Mouse (Mus musculus) hindbrain, embryonic 16.5 days (tissue): Measurements from ENCODE around the gene Dupd1. TPM values are rescaled to one million over a fixed set of nuclear protein-coding genes. Genes with fewer than 3 reads are reported as not detected.

Experiments
- ATAC-seq: fragments of 200-750 bp; cut with Nextera tagmentation; 2 replicates; pipeline ENCODE4 v1.8.0; 2017; ENCODE audit warnings: moderate TSS enrichment, moderate library complexity
- H3K27ac ChIP-seq: fragments of 300-500 bp; sonication (generic); 2 replicates; pipeline ENCODE4 v1.5.1; 2014; ENCODE audit warnings: low read depth, mild to moderate bottlenecking, control low read depth, low read length, moderate library complexity
- H3K27me3 ChIP-seq: fragments of 300-500 bp; sonication (generic); replicated peaks from 2 replicates; pipeline ENCODE4 v1.6.1; 2014; ENCODE audit warnings: low read length; ENCODE audit not compliant: control insufficient read depth, insufficient read depth
- H3K36me3 ChIP-seq: fragments of 300-500 bp; sonication (generic); 2 replicates; pipeline ENCODE4 v1.6.1; 2014; ENCODE audit warnings: mild to moderate bottlenecking, low read length, moderate library complexity, mixed read lengths; ENCODE audit not compliant: control insufficient read depth, insufficient read depth
- H3K4me1 ChIP-seq: fragments of 300-500 bp; sonication (generic); 2 replicates; pipeline ENCODE4 v1.6.1; 2014; ENCODE audit warnings: low read depth, low read length; ENCODE audit not compliant: control insufficient read depth, insufficient read depth
- H3K4me2 ChIP-seq: fragments of 300-500 bp; sonication (generic); 2 replicates; pipeline ENCODE4 v1.6.1; 2014; ENCODE audit warnings: mild to moderate bottlenecking, low read length, control low read depth, moderate library complexity
- H3K4me3 ChIP-seq: fragments of 300-500 bp; sonication (generic); 2 replicates; pipeline ENCODE4 v1.5.1; 2014; ENCODE audit warnings: mild to moderate bottlenecking, low read length, control low read depth, moderate library complexity
- H3K9ac ChIP-seq: fragments of 300-500 bp; sonication (generic); 2 replicates; pipeline ENCODE4 v1.6.1; 2014; ENCODE audit warnings: low read depth, mild to moderate bottlenecking, control low read depth, low read length, moderate library complexity
- H3K9me3 ChIP-seq: fragments of 300-500 bp; sonication (generic); 2 replicates; pipeline ENCODE4 v1.6.1; 2014; ENCODE audit warnings: mild to moderate bottlenecking, low read length, moderate library complexity; ENCODE audit not compliant: control insufficient read depth
- WGBS: fragments of 180-500 bp; shearing (Covaris S2); extraction: QIAGEN DNeasy Blood & Tissue Kit; methylation state at CpG from one replicate; pipeline ENCODE4 v1.1.7; 2014; 5-methylcytosine and 5-hydroxymethylcytosine counted together
- polyA plus RNA-seq: library from polyadenylated mRNA; unstranded; fragments of >200 nt; fragmentation: Nextera tagmentation; extraction: Ambion mirVana; gene quantifications from 2 replicates; pipeline ENCODE4 v1.2.1, GENCODE M21; 2015

The Dupd1 gene
- polyA plus RNA-seq, 1 experiment from 2014 or later, result not detected

DNA sequence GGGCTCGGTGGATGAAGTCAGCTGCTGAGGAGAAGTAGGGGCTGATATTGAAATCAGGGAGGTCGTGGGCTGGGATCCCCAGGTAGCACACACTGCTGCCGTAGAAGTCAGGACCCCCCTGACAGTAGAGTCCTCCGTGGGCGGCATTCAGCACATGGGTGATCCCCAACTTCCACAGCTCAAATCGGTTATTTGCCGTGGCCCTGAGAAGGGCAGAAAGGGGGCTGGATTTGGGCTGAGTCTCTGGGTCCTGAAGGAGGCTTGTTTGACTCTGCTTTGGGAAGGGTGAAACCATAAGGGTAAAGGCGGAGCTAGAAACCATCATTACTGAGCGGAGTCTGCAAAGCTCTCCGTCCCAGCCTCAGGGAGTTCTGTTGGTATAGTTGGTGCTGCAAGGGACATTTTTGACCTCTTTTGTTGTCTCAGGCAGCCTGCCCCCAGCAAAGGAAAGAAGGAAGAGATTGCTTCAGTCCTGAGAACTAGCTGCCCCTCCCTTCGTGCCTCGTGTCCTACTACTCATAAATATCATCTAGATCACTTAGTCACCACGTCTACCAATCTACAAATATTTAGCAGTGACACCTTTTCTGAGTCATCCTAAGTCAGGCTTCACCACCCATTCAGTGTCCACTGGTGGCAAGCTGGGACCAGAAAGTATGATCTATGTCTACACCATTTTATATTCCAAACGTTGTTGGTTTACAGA lies 33.2 kb upstream of the Dupd1 start:
- H3K4me3 ChIP-seq, result no peak overlapping the region
- 80% methylated on average over 14 of the region's 14 CpGs for WGBS
- H3K9ac ChIP-seq, result no peak overlapping the region
- no peak for ATAC-seq
- H3K27me3 ChIP-seq, result no peaks in the 10 kb centered on the region
- H3K27ac ChIP-seq, result no peak overlapping the region
- no peaks in the 10 kb centered on the region for H3K9me3 ChIP-seq
- H3K4me1 ChIP-seq, result peaks cover 13% of the 10 kb centered on the region
- H3K4me2 ChIP-seq, result no peak overlapping the region
- no peaks in the 10 kb centered on the region for H3K36me3 ChIP-seq

DNA sequence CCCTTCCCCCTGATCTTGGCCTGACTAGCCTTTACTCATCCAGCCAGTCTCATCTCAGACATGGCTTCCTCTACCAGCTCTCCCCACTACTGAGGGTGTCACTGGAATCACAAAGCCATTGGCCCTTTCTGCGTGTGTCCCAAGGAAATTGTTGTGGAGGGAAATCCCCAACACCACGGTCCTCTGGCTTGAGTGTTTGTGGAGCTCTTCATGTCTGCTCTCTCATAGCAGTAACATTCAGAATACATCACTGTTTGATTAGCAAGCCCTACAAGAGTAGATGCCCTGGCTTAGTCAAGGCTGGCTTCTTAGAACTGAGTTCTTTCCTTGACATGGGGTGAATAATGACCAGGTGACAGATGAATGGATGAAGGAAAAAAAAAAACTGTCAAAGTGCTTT lies 32.5 kb upstream of the Dupd1 start:
- H3K27me3 ChIP-seq, result no peaks in the 10 kb centered on the region; the same call in 1 of the 2 replicates
- no peak overlapping the region for H3K9ac ChIP-seq
- no peaks in the 10 kb centered on the region for H3K9me3 ChIP-seq
- H3K36me3 ChIP-seq, result no peaks in the 10 kb centered on the region
- peaks cover 6% of the 10 kb centered on the region for H3K4me1 ChIP-seq
- no peak overlapping the region for H3K27ac ChIP-seq
- H3K4me2 ChIP-seq, result no peak overlapping the region
- 90% methylated on average over 2 of the region's 2 CpGs for WGBS
- no peak for ATAC-seq
- H3K4me3 ChIP-seq, result no peak overlapping the region

DNA sequence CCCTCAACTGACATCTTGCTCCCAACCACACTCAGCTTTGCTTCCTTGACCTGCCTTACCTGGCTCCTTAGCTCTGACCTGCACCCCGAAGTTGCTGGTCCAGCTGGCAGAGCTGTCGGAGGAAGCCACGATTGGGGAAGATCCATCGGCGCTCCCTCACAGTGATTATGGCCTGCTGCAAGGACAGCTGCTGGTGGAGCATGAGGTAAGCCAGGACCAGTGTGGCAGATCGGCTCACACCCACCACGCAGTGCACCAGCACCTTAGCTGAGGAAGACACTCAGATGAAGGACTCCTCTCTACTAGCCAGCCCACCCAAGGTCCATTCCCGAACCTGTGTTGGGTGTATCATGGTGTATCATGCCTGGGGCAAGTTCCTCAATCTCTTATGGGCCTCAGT lies 31.9 kb upstream of the Dupd1 start:
- ATAC-seq, result no peak
- WGBS, result 88% methylated on average over 8 of the region's 8 CpGs

DNA sequence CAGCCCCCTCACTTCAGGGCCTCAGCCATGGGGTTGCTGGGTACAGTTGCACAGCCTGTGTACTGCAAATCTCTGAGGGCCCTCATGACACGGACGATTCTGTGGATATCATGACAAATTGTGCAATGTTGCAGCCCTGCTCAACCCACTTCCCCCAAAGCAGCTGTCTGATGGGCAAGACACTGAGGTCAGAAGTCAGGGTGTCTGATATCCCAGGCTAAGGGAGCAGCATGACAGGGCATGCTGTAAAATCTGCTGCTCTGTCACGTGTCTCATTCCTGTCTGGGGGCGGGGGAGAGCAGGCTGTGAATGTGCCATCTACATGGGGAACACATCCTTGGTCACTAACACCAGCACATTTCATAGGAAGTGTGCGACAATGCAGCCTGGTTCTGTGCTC lies 30.8 kb upstream of the Dupd1 start:
- no peaks in the 10 kb centered on the region; the same call in 1 of the 2 replicates for H3K27me3 ChIP-seq
- no peaks in the 10 kb centered on the region for H3K9me3 ChIP-seq
- no peaks in the 10 kb centered on the region for H3K36me3 ChIP-seq
- H3K9ac ChIP-seq, result no peak overlapping the region
- H3K4me2 ChIP-seq, result no peak overlapping the region
- WGBS, result 88% methylated on average over 5 of the region's 5 CpGs
- H3K27ac ChIP-seq, result no peak overlapping the region
- no peak overlapping the region for H3K4me3 ChIP-seq
- ATAC-seq, result no peak
- H3K4me1 ChIP-seq, result 0 out of 2 replicates have a peak, but pooled peaks cover 2% of the 10 kb centered on the region

More for the DNA sequence above, 31.9 kb upstream of the Dupd1 start:
- H3K4me1 ChIP-seq, result 0 out of 2 replicates have a peak, but pooled peaks cover 3% of the 10 kb centered on the region
- no peak overlapping the region for H3K27ac ChIP-seq
- no peaks in the 10 kb centered on the region for H3K36me3 ChIP-seq
- H3K27me3 ChIP-seq, result no peaks in the 10 kb centered on the region; the same call in 1 of the 2 replicates
- no peak overlapping the region for H3K4me2 ChIP-seq
- H3K9ac ChIP-seq, result no peak overlapping the region
- no peak overlapping the region for H3K4me3 ChIP-seq
- no peaks in the 10 kb centered on the region for H3K9me3 ChIP-seq

DNA sequence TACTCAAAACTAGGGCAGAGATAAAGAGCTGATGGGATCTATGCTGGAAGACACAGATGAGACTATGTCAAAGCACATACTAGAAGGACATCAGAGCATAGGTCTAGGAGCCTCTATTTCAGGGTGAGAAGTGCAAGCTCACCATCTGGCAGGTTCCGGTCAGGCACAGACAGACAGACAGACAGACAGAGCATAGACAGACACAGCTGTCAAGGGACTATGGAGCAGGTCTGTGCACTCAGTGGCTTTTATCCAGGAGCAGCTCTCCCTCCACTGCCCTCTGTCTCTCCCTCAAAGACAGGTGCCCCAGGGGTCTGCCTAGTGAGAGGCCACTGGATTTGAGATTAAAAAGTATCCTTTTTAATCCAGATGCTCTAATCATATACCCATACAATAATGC lies 29.8 kb upstream of the Dupd1 start:
- Histone ChIP-seq H3K9ac (no peak overlapping the region), H3K27ac (no peak overlapping the region), H3K4me3 (no peak overlapping the region), H3K4me2 (no peak overlapping the region), H3K36me3 (no peaks in the 10 kb centered on the region), H3K9me3 (no peaks in the 10 kb centered on the region), H3K4me1 (no peaks in the 10 kb centered on the region), H3K27me3 (no peaks in the 10 kb centered on the region; the same call in 1 of the 2 replicates)
- 95% methylated on average over 1 of the region's 1 CpGs for WGBS
- ATAC-seq, result no peak

DNA sequence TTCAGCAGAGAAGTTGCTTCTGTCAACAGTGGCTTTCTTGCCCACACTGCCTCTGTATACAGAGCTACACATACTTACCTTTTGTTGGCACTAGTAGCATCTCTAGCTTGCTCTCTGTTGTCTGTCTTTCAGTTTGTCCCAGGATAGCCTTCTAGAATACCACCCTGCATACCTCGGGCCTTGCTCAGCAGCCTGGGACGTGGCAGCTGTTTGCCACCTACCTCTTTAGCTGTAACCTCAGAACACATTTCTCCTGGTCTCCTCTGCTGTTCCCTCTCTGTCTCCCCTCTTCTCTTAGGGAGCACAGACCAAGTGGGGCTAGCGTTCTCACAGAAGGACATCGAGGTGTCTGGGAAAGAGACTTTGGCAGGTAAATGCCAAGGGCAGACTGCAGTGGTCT lies 28.1 kb upstream of the Dupd1 start:
- H3K4me3 ChIP-seq, result no peak overlapping the region

DNA sequence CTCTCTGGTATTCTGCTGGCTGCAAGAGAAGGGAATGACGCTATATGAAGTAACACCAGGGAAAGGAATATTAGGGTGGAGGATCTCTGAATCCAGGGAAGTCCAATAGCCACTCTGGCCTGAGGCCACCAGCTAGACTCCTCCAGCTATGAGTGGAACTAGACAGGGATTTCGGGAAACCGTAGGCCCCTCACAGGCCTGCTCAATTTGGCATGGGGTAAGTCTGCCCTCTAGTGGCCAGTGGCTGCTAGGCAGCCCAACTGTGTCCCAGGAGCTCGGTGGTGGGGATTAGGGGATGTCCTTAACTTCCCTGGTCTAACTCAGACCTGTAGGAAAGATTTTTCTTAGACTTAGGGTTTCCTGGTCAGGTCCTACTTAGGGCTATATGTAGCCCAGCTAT lies 27.4 kb upstream of the Dupd1 start:
- no peak overlapping the region for H3K4me3 ChIP-seq
- no peaks in the 10 kb centered on the region; the same call in 1 of the 2 replicates for H3K27me3 ChIP-seq
- peak; percentile 86 for ATAC-seq
- H3K36me3 ChIP-seq, result no peaks in the 10 kb centered on the region
- no peaks in the 10 kb centered on the region for H3K4me1 ChIP-seq
- no peaks in the 10 kb centered on the region for H3K9me3 ChIP-seq
- no peak overlapping the region for H3K9ac ChIP-seq
- H3K27ac ChIP-seq, result no peak overlapping the region
- H3K4me2 ChIP-seq, result no peak overlapping the region
- 13% methylated on average over 4 of the region's 4 CpGs for whole genome bisulfite sequencing

More for the DNA sequence above, 28.1 kb upstream of the Dupd1 start:
- no peak overlapping the region for H3K9ac ChIP-seq
- no peaks in the 10 kb centered on the region for H3K9me3 ChIP-seq
- H3K36me3 ChIP-seq, result no peaks in the 10 kb centered on the region
- H3K4me2 ChIP-seq, result no peak overlapping the region
- 96% methylated on average over 4 of the region's 4 CpGs for WGBS
- no peak for ATAC-seq
- H3K4me1 ChIP-seq, result no peaks in the 10 kb centered on the region
- H3K27me3 ChIP-seq, result no peaks in the 10 kb centered on the region; the same call in 1 of the 2 replicates
- no peak overlapping the region for H3K27ac ChIP-seq

DNA sequence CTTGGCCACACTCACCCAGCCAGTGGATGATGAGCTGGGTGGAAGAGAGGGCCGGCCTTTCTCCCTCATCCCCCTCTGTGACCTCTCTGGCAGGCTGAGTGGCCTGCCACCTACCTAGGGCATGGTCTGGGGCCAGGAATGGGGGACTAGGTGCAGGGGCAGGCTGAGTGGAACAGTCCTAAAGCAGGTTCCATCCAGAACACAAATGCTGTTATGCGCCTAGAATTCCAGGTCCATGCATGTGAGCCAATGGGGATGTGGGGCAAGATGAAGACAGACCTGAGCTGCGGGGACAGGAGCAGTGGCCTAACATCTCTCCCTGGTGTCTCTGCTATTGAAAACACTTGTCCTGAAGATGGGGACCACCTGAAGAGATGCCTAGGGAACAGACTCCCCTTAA lies 26.9 kb upstream of the Dupd1 start:
- H3K27ac ChIP-seq, result no peak overlapping the region
- no peaks in the 10 kb centered on the region for H3K4me1 ChIP-seq
- H3K36me3 ChIP-seq, result no peaks in the 10 kb centered on the region
- WGBS, result 89% methylated on average over 3 of the region's 3 CpGs
- ATAC-seq, result no peak
- H3K9ac ChIP-seq, result no peak overlapping the region
- H3K4me2 ChIP-seq, result no peak overlapping the region
- H3K27me3 ChIP-seq, result no peaks in the 10 kb centered on the region; the same call in 1 of the 2 replicates
- no peaks in the 10 kb centered on the region for H3K9me3 ChIP-seq
- H3K4me3 ChIP-seq, result no peak overlapping the region

DNA sequence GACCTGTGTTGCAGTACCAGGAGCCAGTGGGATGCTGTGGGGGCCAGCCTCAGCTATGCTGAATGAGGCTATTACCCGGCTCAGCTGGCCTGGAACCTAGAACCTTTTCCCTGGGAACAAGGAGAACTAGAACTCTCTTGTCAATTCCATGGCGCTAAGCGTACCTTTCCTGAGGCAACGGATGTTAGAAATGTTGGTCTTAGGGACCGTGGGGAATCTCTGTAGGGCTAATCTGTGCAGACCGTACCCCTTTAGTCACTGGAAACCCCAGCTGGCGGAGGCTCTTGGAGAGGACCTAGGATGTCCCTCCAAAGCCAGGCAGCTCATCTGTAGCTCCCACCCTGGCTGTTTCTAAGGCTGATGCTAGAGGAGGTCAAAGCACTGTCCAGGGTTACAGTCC lies 26.0 kb upstream of the Dupd1 start:
- Histone ChIP-seq H3K4me2 (no peak overlapping the region), H3K4me3 (no peak overlapping the region), H3K9ac (no peak overlapping the region), H3K36me3 (no peaks in the 10 kb centered on the region), H3K4me1 (no peaks in the 10 kb centered on the region), H3K9me3 (no peaks in the 10 kb centered on the region), H3K27me3 (no peaks in the 10 kb centered on the region; the same call in 1 of the 2 replicates), H3K27ac (no peak overlapping the region)
- 94% methylated on average over 7 of the region's 7 CpGs for WGBS
- ATAC-seq, result no peak
